Mouse (Mus musculus) cerebellum, adult 18-20 months (tissue): ENCODE results near the gene Fxyd6.
A peak's percentile ranks its signal among the peaks of the same experiment; 100 is the strongest.

Source experiments
- DNase-seq, 2 experiments: peaks; one replicate each; pipeline ENCODE4 v3.0.0; 2021

Gene Fxyd6

GRCm38 (mm10) chr9:45376883-45377282 lies 6.9 kb downstream of the Fxyd6 start:
- peak; percentile 62 to 73 for DNase-seq

- DNase-seq, result peak; percentile 67 to 79
Observed at GRCm38 (mm10) chr9:45380411-45381251, 10.6 kb downstream of the Fxyd6 start.

DNA sequence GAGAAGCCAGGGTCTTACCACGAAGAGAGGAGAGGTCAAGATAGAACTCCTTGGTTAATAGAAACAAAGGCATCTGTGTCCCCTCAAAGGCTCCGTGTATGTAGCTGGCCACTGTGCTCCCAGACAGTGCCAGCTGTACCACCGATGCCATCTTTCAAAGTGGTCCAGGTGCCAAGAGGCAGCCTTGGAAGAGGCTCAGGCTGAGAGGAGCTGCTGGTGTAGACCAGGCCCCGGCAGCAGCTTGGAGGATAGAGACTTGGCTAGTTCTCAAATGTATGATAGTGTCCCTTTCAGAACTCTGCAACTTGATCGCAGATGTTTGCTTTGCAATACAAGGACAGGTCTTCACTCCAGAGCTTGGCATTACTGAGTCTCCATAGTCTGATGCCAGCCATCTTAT lies 12.4 kb downstream of the Fxyd6 start:
- DNase-seq, result peak in 1 of 2 experiments; percentile 45

GRCm38 (mm10) chr9:45382834-45383233 lies 12.8 kb downstream of the Fxyd6 start:
- no peak for DNase-seq

DNA sequence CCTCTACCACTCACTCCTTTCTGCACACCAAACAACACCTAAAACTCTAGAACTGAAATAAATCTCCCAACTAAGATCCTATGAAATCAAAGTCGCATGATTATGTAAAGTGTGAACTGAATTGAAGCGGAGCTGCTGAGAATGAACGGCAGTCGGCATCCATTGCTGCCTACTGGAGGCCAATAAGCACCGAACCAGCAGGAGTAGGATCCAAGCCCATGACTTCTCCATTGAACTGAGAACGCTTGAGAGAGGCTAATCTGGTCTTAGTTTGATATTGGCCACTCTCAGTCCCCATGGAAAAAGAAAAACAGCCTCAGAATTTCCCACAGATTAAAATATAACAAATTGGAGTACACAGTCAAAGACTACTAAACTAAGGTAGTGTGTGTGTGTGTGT lies 13.9 kb downstream of the Fxyd6 start:
- DNase-seq, result no peak

- DNase-seq, result no peak
Observed at GRCm38 (mm10) chr9:45386698-45387097, 16.7 kb downstream of the Fxyd6 start.

- DNase-seq, result peak; percentile 88 to 95
Observed at GRCm38 (mm10) chr9:45388385-45388994, 18.5 kb downstream of the Fxyd6 start.

GRCm38 (mm10) chr9:45389596-45389995 lies 19.6 kb downstream of the Fxyd6 start:
- no peak for DNase-seq

- DNase-seq, result no peak
Observed at GRCm38 (mm10) chr9:45391299-45391698, 21.3 kb downstream of the Fxyd6 start.

- DNase-seq, result no peak
Observed at GRCm38 (mm10) chr9:45395218-45395617, 25.2 kb downstream of the Fxyd6 start.

DNA sequence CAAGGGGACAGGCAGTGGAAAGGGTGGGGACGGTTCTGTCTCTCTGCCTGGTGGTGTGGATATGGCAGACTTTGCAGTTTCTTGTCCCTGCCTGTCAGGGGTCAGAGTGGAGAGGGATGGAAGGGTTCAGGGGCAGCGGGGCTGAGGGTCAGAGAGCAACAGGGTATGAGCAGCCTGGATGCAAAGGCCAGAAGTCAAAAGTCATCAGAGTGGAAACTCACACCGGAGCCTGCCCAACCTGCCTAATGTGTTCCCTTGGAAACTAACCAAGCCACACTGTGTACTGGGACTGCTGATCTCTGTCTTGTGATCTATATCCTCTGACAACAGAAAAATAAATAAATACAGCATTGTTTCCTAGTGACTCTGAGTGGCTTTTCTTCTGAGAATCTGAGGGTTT lies 25.8 kb downstream of the Fxyd6 start:
- no peak for DNase-seq

DNA sequence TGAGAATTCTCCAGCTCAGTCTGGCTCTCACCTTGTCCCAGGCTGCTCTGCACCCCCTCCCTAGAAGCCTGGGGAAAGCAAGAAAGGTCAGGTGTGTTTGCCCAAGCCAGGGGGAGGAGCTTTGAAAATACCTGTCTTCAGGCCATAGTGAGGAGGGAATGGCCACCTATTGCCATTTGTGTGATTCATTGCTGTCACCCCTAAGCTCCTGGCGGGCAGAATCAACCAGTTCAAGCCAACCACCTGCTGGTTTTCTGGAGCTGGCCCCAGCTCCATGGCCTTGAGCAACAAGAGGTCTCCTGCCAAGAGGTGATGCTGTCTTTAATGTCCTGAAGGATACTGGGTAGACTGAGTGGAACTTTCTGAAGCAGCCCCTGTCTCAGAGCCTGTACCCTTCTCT lies 28.4 kb downstream of the Fxyd6 start:
- DNase-seq, result peak; percentile 76 to 78

DNA sequence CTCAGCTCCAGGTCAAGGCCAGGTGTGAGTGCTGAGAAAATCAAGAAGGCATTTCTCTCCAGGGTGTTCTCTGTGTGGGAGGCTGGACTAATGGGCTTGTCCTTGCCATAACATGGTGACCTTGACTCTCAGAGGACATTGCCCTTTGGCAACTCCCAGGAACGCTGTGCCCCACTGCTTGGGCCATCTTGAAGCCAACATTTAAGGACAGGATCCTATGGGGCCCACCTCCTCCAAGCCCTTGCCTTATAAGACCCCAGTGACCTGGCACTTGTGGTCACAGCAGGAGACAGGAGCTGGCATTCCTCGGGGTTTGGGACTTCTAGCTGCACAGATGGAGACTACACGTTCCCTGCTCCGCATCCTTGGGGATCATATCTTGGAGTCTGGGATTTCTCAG lies 29.4 kb downstream of the Fxyd6 start, which contains the start of gene Fxyd2:
Gene Fxyd2 (plus strand): TSS at position 236 of the 400 bp plus-strand sequence.
- no peak for DNase-seq

GRCm38 (mm10) chr9:45401851-45402250 lies 31.9 kb downstream of the Fxyd6 start:
- DNase-seq, result no peak

DNA sequence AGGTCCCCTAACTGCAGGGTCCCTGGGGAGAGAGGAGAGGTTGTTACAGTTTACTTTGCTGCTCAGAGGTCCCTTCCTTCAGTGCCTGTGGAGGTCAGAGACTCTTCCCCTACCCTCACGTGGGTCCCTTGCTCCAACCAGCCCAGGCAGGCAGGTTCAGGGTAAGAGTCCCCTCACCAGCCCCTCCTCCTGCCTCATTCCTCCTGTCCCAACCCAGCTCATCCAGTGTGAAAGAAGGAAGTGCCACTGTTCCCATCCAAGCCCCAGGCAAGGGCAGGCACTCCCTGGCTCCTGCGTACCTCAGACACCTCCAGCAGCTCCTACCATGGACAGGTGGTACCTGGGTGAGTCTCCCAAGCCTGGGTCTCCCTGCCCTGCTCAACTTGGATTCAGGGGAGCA lies 33.0 kb downstream of the Fxyd6 start:
- DNase-seq, result no peak

DNA sequence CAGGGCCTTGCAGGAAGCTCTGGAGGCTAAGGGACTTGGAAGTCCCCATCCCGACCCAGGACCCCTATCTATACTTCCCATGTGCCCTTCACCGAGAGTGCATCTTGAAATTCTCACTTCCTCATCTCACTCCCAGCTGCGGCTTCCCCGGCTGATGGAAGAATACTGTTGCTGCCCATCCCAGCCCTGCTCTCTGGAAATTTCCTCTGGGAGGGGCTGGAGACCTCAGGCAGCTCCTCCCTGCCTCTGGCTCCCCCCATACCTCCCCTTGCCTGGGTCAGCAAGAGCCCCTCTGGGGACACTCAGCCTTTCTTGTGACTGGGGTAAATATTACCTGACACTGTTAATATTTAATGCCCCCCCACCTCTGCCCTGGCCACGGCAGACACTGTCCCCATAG lies 35.7 kb downstream of the Fxyd6 start:
- DNase-seq, result no peak

DNA sequence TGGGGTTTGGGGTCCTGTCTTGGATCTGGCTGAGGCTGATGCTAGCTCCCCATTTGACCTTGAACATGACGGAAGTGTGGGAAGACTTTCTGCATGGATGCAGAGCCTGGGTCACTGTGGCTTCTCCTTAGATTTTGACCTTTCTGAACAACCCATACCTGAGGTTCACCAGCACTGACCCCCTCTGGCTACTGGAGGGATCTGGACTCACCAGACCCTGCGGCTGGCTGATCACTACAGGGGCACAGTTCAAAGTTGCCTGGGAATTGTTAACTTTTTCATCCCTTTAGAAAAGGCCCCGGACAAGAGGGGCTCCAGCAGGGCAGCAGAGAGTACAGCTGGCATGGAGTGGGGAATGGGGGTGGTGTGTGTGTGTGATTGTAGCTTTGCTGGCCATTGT lies 36.8 kb downstream of the Fxyd6 start:
- no peak for DNase-seq

- DNase-seq, result peak; percentile 86 to 88
Observed at GRCm38 (mm10) chr9:45407706-45408675, 38.0 kb downstream of the Fxyd6 start.

- DNase-seq, result no peak
Observed at GRCm38 (mm10) chr9:45410193-45410592, 40.2 kb downstream of the Fxyd6 start.

GRCm38 (mm10) chr9:45410614-45411013 lies 40.6 kb downstream of the Fxyd6 start:
- DNase-seq, result no peak

DNA sequence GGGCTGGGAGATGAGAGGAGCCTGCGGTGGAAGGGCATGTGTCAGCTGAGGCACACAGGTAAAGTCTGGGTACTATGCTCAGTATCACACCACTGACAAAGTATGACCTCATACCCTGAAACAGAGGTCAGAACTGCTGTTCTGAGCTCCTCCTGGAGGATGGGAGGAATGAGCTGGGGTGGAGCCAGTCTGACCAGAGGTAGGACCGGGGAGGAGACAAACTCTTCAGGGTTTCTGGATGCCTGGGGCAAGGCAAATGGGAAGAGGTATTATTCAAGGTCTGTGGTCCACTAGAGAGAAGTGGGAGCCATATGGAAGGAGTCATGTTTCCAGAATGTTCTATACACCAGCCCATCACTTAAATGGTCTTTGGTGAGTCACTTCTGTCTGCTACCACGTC lies 41.1 kb downstream of the Fxyd6 start:
- no peak for DNase-seq

- peak; percentile 67 to 70 for DNase-seq
Observed at GRCm38 (mm10) chr9:45411803-45412202, 41.8 kb downstream of the Fxyd6 start.

- peak; percentile 91 to 93 for DNase-seq
Observed at GRCm38 (mm10) chr9:45412287-45412686, 42.3 kb downstream of the Fxyd6 start.
